Mouse (Mus musculus): Measurements from ENCODE around the gene Nrarp.

The Nrarp gene

DNA sequence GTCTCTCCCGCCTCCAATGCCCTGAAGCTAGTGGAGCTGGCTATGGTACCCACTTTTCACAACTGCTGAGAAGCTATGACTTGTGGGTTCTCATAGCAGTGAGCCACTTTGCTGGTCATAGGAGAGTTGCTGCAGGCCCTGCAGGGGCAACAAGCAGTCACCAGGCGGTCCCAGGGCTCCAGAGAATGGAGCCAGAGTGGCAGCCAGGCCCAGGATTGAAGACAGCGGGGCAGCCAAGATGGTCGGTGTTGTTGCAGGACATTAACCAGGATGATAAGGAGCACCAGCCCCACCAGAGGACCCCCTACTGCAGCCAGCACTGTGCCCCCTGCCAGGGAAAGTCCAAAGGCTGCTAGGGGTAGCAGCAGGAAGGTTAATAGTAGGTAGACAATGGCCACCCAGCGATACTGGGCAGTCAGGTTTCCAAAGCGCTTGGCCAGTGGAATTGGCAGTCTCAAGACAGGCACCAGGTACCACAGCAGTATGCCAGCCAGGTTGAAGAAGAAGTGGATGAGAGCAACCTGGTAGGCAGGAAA, 48.5 kb downstream of the Nrarp start:
- DNase-seq (ENCODE audit: low read depth) = no peak

GRCm38 (mm10) chr2:25229582-25229981, 49.0 kb downstream of the Nrarp start:
- DNase-seq (ENCODE audit: low read depth) = no peak

- DNase-seq (ENCODE audit: low read depth) = no peak
Observed at GRCm38 (mm10) chr2:25230581-25230980, 50.0 kb downstream of the Nrarp start.

- DNase-seq (ENCODE audit: low read depth) = no peak
Observed at GRCm38 (mm10) chr2:25231038-25231437, 50.5 kb downstream of the Nrarp start.

Data from 416B (cell line).